Mouse (Mus musculus) spleen, postnatal 36 days (tissue): Measurements from ENCODE around the gene Col6a4.

Source experiments
- DNase-seq, 2 experiments: peaks; one replicate each; pipeline ENCODE4 v3.0.0; 2022; ENCODE audit warnings: low spot score in 2 of 2, mixed read lengths in 1 of 2

The Col6a4 gene

GRCm38 (mm10) chr9:105960533-105960932 lies 136.1 kb downstream of the Col6a4 start, which contains the start of gene Col6a5:
Gene Col6a5 (minus strand): TSS chr9:105960643.
- no peak for DNase-seq

DNA sequence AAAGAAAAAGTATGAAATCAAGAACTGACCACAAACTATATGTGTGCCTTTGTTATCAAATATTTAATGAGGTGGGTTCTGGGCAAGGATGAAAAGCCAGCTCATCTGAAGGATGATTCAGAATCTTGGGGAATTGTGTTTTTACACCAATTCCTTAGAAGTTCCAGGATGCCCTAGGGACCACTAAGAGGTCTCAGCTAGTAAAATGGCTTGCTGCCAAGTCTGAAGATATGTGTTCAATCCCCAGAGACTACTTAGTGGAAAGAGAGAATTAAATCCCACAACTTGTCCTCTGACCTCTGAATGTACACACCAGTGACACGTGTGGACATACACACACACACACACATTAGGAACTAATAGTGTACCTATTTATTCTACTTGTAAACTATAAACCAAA lies 137.5 kb downstream of the Col6a4 start:
- no peak for DNase-seq

- no peak for DNase-seq
These were observed 146.8 kb downstream of the Col6a4 start for GRCm38 (mm10) chr9:105949755-105950154.

DNA sequence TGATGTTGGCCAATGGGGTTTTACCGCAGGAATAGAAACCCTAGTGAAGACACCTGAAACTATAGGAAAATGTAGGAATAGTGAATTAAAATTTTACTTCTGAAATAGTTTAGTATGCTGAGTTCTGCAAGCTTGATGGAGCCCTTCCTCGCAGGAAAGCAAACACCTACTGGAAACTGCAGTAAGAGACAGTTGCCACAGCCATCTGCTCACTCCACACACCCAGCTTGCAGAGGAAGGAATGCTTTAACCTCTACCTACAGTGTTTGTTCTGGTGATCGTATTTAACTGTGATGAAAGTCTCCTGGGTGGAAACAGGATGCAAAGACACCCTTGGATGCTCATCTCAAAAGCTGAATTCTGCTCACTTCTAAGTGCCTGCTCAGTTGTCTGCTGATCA lies 149.0 kb downstream of the Col6a4 start:
- no peak for DNase-seq
